Mouse (Mus musculus): ENCODE data around the gene Hes1.

Gene Hes1

DNA sequence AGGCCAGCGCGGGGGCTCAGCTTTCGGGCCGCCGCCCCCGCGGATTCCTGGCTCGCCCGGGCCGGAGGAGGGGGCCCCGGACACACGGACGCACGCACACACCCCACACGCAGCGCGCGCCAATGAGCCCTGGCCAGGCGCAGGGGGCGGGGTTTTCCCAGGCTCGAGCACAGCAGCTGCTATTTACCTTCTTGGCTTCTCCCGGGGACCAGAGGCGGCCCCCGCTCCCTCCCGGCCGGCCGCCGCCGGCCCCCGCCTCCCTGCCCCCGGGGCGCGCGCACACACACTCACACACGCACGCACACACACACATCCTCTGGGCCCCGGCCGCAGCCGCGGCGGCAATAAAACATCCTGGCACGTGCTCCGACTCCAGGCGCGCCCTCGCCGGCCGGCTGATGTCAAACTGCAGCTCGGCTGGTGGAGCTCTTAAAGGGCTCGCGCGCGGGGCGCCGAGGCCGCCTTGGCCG lies at the start of gene Hes1:
Gene Hes1, plus strand, starts transcription at position 401 of the 470 bp plus-strand sequence.
- peak; percentile 100 for DNase-seq (ENCODE audit: inconsistent ontology term)

DNA sequence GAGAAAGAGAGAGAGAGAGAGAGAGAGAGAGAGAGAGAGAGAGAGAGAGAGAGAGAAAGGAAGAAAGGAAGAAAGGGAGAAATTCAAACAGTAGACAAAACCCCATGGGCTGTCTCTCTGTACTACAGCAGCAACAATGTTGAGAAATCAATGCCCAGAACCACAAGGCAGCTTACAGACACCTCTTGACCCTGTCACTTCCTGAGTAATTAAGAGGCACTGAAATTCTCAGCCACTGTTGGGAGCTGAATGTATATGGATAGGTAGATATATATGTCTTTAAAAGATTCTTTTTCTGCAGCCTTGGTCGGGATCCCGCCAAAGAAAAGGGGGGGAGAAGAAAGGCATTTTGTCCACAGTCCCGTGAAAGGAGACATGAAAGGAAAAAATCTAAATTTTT lies 48.1 kb upstream of the Hes1 start:
- no peak for DNase-seq (ENCODE audit: inconsistent ontology term)

DNA sequence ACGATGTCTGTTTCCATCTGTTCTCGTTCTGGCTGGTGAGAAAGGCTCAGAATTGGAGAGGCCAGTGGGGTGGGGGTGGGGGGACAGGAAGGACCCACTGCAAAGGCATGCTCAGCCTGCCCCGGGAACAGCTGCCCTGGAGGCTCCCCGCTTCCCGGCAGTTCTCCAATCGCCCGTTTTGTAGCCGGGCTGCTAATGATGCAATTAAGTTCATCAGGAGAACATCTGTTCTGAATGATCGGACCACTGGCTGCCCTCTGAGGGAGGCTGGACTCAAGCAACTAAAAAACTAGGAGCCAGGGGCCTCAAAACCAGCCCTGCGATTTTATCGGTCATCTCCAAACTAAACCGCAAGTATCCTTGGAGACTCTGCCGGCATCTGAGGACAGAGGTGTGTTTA lies 44.1 kb upstream of the Hes1 start:
- no peak for DNase-seq (ENCODE audit: inconsistent ontology term)

DNA sequence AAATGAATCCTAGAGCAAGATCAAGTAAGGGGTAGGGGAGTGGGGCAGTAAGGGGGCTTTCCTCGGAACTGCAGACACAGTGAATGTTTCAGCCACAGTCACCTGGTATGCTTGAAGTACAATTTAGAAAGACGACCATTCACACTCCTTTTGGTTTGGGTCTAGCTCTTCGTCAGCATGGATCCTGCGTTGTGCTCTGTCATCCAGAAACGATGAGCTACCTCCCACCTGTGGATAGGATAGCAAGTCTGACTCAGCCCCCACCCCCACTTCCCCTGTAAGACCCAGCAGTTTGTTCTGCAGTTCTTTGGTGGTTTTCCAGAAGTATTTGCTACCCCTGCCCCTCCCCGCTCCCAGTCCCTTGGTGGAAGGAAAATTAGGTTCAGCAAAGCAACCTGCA lies 41.8 kb upstream of the Hes1 start:
- DNase-seq (ENCODE audit: inconsistent ontology term): no peak

DNA sequence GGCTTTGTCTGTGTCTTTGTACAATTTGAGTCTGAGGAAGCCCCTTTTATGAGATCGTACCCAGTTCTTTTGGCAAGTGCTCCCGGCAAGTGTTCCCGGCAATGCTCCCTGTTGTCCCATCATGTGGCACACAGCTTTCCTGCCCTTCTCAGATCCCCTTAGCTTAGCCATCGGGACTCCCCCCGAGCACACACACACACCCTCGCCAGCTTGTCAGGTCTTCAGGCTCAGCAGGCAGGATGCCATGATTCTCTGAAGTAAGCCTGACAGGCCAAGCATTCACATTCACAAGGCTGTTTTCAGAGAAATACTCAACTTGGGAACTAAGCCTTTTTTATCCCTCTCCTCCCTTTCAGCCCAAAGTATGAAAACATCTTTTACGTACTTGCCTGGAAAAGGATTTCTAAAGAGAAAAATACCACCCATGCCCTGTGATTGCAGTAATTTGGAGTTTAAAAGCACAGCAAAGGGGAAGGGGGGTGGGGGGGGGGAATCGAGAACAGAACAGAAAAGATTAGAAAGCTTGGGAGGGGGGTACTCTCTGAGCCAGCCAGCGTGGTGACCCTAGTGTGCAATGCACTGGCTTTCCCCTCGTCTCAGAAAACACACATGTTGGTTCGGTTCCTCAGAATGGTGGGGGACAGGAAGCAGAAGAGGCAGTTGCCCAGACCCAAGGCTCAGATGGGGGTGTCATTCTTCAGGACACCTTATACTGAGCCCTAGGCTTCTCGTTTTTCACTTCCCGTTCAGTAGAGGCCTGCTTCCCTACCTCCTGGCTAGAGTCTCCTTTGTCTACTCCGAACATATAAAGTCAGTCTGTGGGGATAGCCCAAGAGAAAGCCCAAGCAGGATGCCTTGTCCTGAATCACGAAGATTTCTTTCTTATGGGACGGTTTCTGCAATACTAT lies 41.0 kb upstream of the Hes1 start:
- no peak for DNase-seq (ENCODE audit: inconsistent ontology term)

DNA sequence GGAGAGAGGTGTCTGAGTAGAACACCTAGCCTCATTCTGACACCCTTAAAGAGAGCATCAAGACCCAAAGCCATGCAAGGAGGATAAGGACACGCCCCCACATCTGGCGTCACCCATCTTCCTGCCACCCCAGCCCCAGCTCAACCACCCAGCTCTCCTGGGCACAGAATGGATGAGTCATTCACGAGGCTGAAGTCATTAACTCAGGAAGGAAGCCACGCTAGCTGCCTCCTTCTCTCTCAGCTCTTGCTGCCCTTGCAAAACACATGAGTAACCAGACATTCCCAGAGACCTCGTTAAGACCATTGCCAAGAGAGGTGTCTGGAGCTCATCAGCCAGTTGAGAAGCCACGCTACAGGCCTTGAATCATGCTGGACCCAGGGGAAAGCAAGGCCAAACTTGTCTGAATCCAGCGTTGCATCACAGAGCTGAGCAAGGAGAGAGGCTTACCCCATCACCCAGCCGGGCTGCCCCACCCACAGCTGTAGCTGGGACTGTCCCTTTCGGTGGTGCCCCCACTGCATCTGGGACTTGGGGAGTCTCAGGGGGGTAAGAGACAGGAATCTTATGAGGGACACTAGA lies 39.4 kb upstream of the Hes1 start:
- DNase-seq (ENCODE audit: inconsistent ontology term): peak; percentile 85

DNA sequence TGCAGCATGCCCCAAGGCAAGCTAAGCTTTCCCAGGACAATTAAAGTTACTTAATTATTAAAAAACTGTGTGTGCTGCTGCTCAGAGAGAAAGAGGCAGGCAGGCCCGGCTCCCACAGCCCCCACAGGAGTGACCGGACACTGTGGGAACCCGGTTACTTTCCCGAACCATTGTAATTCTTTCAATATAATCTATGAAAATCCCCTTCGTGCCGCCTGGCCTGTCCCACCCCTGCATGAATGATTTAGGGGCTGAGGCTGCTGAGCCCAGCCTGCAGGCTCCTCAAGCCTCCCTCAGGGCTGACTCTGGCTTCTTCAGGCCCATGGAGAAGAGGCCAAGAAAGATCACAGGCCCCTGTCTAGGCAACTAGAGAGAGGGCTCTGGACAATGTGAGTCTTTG lies 36.0 kb upstream of the Hes1 start:
- DNase-seq (ENCODE audit: inconsistent ontology term): no peak

DNA sequence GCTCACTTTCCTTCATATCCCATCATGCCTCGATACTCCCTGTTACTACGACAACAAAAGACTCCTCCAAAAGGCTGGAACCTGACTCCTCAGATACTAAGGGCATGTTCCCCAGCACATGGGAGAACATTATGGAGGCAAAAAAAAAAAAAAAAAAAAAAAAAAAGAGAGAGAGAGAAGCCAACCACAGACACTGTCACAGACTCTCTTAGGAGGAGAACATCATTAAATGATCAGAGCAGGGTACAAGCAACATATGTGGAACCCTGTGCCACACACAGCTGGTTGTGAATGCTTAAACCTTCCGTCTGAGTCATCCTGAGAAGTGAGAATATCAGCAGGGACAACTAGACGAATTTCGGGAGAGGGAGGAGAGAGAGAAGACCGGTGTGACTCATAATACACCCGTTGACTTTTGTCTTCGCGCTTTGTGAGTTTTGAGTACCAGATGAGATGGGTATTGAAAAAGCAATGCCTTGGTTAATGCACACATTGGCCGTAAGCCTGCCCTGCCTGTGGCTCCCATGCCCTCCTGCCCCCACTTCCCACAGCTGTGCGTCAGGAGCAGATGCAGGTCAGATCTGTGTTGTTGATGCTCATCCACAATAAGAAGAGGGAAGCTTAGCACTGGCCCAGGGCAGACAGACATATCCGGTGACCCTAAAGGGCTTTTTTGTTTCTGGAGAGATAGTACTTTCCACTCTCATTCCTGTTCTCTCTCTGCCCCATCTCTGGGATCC lies 34.8 kb upstream of the Hes1 start:
- no peak for DNase-seq (ENCODE audit: inconsistent ontology term)

DNA sequence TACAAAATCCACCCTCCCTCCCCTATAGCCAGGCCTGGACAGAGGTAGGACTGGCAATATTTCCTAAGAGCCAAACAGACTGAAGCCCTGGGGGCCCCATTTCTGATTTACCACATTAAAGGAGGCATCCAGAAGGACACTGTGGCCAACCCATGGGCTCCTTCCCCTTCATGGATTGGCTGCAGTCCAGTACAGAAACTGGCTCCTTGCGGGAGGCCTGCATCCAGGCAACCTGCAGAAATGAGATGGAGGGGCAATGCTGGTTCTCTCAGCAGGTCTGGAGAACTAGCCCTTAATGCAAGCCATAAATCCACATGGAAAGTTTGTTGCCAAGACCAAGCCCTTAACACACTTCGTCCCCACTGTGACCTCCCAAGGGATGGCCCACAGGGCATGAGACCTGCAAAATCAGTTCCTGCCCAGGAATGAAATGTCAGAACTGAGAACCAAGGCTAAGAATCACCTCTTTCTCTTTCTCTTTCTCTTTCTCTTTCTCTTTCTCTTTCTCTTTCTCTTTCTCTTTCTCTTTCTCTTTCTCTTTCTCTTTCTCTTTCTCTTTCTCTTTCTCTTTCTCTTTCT lies 31.8 kb upstream of the Hes1 start:
- DNase-seq (ENCODE audit: inconsistent ontology term): no peak

DNA sequence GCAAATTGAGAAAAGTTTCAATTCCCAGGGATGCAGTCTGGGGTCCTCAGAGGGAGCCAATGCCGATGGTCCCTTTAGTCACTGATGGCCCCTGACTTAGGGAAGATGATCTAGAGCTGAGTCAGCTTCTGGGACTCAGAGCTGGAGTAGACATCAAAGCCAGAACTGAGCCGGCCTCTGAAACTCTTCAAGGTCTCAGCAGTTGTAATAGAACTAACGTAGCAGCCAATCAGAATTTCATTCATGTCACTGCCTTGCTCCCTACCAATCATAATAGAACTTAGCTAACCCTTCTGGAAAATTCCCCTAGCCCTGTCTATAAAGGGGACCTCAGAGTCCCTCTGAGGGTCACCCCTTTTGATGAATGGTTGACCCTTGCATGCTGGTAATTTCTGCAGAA lies 30.8 kb upstream of the Hes1 start:
- DNase-seq (ENCODE audit: inconsistent ontology term): no peak

- peak; percentile 45 for DNase-seq (ENCODE audit: inconsistent ontology term)
These were observed 30.2 kb upstream of the Hes1 start for GRCm38 (mm10) chr16:30034001-30034400.

DNA sequence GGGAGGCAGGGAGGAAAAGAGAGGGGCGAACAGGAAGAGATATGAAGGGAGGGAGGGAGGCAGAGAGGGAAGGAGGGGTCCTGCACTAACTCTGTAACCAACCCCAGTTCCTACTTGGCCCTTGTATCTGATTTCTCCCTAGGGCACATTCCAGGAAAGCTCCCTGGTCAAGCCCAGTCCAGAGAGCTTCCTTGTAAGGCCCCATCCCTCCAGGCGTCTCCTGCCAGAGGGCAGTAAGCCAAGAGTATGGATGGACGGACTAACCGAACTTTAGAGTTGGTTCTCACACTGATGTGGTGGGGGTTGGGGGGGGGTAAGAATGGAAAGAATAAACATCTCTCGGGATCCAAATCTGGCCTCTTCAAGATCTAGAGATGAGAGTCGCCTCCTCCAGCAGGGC lies 29.7 kb upstream of the Hes1 start:
- peak; percentile 60 for DNase-seq (ENCODE audit: inconsistent ontology term)

DNA sequence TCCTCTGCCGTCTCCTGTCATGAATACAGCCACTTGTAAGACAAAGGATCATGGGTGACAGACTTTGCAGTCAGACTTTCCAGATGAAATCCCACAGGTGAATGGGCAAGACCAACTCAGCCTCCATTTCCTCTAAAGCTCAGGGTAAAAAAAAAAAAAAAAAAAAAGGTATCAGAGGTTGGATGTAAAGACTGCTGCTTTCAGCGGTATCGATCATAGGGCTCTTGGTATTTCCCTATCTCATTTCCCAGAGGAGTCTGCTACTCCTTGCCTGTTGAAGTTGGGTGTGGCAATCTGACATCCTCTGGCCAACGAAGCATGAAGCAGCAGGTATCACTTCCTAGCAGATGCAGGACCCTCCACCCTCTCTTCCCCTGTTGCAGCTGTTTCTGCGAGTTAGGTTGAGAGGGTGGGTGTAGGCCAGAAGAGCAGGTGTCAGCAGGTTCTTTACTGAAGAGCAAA lies 29.2 kb upstream of the Hes1 start:
- DNase-seq (ENCODE audit: inconsistent ontology term): no peak

DNA sequence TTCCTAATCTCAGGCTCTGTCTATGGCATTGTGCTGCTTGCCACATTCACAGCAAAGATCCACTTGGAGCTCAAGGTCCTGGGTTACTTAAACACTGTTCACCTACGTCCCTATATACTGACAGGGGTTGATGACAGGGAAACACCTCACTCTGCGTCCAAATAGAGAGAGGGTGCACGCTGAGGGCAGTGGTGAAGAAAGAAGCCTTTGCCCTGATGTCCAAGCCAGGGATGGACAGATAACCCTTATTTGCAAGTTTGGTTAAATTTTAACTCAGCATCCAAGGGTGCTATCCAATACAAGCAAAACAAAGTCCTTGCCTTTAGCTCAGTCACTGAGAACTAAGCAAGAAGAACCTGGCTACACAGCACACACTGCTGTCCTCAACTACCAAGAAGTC lies 28.1 kb upstream of the Hes1 start:
- no peak for DNase-seq (ENCODE audit: inconsistent ontology term)

- peak; percentile 89 for DNase-seq (ENCODE audit: inconsistent ontology term)
These were observed 25.3 kb upstream of the Hes1 start for GRCm38 (mm10) chr16:30038663-30039593.

GRCm38 (mm10) chr16:30039841-30040240 lies 24.3 kb upstream of the Hes1 start:
- no peak for DNase-seq (ENCODE audit: inconsistent ontology term)

DNA sequence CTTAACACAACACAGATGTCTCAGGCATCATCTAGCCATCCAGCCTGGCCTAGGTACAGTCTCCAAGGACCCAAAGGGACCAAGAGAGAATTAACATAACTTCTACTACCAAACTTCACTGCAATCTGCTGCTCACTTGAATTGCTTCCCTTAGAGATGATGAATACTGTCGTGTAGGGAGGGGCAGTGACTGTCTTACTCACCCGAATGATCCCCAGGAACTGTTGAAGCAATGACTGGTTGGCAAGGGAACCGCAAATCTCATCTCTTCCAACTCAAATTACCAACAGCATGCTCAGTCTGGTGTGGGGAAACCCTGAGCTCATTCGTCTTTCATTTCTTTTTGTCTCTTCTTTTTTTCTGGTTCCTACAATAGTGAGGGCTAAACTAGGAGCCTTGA lies 21.3 kb upstream of the Hes1 start:
- DNase-seq (ENCODE audit: inconsistent ontology term): peak; percentile 81

- no peak for DNase-seq (ENCODE audit: inconsistent ontology term)
These were observed 18.6 kb upstream of the Hes1 start for GRCm38 (mm10) chr16:30045615-30046014.

- DNase-seq (ENCODE audit: inconsistent ontology term): no peak
These were observed 17.2 kb upstream of the Hes1 start for GRCm38 (mm10) chr16:30047010-30047409.

DNA sequence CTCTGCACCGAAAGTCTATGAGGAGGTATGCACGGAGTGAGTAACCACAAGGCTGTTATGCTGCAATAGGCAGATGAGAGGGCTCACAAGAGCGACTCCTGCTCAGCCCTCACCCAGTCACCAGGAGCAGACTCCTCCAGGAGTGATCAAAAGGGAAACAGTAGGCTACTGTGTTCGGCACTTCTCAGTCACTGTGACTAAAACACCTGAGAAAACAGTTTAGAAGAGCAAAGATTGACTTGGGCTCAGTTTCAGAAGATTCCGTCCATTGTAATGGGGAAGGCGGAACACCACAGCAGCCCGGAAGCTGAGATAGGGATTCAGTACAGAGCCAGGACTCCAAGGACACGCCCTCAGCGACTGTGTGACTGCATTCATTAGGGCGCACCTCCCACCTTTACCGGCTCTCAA lies 16.8 kb upstream of the Hes1 start:
- DNase-seq (ENCODE audit: inconsistent ontology term): no peak
